Mouse (Mus musculus) frontal cortex, postnatal 36 days (tissue): ENCODE measurements around the gene Dnah9.

Source experiments
- DNase-seq, 2 experiments: peaks; one replicate each; pipeline ENCODE4 v3.0.0; 2022; ENCODE audit warnings: low spot score in 2 of 2

The Dnah9 gene

DNA sequence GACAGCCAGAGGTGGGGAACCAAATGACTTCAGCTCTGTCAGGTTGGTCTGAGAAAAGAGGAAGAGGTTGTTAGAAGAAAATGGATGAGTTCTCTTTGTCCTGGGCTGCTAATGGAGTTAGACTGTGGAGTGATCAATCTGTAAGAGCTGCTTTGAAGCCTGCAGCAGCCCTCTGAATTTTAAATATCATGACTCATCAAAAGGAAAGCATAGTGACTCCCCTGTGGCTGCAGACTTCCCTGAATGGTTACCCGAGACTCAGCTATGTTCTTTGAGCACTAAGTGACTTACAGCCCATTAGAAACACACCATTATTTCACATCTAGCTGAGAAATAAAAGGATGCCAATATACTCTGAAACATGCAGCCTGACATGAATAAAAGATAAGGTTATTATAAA lies 240.4 kb downstream of the Dnah9 start:
- DNase-seq: no peak

DNA sequence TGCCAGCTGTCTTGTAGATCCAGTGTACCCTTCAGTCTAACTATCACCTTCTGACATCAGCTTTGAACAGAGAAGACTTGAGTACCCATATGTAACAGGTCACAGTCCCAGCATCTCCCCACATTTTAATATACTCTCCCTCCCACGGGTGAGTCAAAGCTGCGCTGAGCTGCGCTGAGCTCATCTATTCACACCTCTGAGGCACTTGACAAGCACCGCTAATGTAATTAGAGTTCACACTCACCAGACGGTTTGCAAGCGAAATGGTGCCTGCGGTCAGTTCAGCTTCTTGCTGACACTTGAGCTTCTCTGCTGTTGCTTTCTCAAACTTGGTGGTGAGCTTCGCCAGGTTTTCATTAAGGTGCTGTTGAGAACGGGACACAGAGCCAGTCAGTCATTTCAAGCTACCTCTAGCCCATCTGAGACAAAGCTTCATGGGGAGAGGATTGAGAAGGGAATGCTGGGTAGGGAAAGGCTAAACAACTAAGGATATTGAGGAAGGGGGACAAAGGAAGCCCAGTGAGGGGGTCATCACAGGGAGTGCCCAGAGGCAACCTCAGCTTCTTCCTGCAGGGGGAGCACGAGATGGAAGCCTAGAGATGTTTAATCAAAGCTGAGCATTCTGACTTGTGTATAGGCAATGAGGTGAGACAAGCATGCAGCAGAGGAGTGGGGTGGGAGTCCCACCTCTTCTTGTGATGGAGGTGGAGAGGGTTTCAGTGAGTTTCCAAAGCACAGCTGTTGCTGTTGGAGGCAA lies 249.7 kb downstream of the Dnah9 start:
- DNase-seq: peak; percentile 9 to 13

DNA sequence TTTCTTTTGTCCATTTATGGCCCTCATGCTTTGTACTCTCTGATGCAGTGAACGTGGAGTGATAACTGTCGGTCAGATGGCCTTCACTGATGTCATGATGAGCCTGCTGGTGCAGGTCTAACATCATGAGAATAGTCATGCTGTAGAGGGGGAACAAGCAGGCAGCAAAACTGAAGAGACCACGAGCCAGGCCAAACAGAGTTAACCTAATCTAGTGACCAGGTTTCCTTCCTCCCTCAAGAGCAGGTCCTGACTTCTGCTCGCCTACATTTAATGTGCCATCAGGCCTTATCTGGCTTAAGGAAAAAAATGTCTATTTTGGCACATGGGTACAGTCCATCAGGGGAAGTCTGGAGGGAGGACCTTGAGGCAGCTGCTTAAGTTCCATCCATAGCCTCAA lies 259.2 kb downstream of the Dnah9 start:
- DNase-seq: no peak

DNA sequence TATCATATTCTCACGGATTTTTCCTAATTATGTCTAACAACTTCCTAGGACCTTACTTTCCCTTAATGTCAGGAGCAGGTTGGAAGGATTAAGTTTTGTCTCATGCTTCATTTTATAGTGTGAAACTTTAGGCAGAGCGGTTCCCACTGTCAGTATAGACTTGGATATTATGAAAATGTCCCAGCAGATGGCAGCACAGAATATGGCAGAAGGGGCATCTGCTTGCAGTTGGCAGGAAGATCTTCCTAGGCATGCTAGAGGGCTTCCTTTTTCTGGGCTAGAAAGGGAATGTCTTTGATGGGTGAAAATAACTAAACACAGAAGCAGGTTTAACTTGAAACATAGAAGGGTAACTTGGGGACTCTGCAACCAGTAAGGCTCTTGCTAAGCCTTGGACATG lies 262.9 kb downstream of the Dnah9 start:
- DNase-seq: peak; percentile 25 to 64

DNA sequence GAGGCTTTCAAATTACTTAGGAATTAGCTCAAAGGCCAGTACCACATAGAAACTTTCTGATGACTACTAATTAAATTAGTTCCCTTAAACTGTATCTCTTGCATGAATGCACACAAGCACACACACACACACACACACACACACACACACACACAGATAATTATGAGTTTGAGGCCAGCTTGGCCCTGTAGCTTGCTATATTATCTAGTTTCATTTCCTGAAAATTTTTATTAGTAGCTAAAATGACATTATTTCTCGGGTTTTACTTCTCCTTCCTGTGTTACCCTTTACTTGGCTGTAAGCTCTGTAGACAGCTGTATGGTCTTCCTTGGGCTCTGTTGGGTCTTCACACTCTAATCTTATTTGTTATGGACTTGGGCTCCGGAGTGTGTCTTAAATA lies 264.4 kb downstream of the Dnah9 start:
- no peak for DNase-seq

DNA sequence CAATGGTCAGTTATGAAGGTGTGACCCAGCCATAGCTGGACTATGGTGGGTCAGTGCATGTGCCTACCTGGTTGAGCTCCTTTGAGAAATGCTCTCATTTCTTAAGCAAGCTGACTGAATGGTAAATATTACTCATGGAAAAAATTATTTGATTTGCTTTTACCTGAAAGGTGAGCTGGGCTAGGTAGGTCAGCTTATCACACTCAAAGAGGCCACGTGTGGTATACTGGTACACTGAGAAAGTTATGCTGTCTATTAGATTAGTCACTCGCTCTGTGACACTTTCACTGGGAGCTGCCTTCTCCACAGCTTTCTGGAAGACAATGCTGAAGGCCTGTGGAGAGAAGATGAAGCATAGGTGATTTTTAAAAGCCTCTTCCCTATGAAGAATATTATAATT lies 286.9 kb downstream of the Dnah9 start:
- DNase-seq: no peak

DNA sequence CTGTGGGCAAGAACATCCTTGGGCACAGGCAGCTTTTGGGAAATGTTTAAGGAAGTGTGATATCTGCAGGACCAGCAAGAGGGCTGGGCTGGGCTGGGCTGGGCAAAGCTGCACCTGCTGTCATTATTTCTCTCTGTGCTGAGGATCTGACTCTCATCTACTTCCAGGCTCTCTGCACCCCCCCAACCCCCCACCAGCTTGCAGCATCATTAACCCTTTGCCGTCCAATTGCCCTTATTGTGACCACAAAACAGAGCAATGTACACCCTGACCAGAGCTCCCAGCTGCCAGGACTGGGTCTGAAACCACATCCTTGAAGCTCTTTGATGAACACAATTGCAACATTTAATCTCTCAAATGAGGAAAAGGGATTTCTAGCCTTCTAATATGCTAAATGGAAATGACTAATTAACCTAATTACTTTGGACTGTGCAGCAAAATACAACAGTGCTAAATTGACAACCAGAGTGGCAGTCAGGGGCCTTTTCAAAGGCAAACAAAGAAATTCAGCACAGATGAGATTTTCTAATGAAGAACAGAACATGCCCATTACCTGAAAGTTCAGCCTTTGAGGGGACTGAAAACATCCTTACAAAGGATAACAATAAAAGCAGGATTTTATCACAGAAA lies 291.1 kb downstream of the Dnah9 start:
- no peak for DNase-seq

DNA sequence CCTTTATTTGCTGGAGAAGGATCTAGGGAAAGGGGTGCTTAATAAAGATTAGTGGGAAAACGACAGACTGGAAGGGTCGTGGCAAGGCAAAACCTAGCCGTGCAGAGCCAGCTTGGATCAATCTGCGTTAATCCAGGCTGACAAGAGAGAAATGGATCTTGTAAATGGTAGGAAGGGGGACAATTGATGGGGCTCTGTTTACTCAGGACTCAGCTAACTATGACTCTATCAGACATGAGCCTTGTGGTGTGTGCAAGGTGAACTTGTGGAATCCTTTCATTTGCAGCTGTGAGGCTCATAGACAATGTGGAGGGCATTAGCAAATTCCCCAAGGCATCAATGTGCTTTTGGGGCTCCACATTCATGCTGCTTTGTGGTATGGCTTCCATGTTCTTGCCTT lies 306.9 kb downstream of the Dnah9 start:
- DNase-seq: no peak

DNA sequence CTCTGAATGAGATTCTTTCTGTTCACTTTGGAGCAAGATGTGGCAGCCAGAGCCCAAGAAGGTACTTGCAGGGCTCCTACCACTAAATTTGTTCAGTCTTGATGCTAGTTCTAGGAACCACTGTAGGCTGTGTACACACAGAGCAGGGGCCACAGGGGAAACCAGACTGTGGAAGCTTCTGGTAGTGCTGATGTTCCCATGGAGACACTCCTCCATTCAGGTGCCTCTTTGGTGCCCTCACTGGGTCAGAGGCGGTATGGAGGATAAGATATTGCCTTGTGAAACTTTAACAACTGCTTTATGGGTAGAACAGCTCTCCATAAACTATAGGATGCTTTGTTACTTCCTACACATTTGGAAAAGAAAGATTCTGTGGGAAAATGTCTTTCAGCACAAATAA lies 316.3 kb downstream of the Dnah9 start:
- no peak for DNase-seq

DNA sequence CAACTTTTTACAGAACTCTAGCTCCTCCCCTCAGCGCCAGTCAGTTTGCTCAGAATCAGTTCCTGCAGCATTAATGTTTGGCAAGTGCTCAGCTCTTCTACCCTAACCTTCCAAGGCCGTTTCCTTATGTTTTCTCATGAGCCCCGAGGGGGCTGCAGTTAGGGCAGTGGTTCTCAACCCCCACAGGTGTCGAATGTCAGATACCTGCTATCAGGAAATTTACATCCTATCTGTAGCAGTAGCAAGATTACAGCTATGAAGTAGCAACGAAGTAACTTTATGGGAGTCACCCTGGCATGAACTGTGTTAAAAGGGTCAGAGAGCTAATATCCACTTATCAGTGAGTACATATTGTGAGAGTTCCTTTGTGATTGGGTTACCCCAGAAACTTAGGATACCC lies 321.9 kb downstream of the Dnah9 start:
- DNase-seq: no peak

DNA sequence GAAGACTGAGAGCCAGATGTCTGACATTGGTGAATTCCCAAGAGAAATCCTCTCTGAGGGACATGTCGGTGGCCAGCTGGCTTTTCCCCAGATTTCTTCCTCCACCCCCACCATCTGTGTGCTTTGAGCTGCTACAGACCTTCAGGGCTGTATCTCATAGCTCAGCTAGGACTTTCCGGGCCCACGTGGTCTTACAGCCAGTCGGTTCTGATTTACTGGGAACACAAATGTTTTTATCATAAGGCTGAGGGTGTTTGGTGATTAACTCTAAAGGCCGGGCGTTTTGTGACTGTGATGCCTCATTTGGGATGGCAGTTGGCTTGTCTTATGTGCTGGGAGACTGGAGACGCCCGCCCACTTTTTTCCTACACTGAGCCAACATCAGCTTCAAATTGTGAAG lies 329.4 kb downstream of the Dnah9 start:
- peak; percentile 45 to 50 for DNase-seq

DNA sequence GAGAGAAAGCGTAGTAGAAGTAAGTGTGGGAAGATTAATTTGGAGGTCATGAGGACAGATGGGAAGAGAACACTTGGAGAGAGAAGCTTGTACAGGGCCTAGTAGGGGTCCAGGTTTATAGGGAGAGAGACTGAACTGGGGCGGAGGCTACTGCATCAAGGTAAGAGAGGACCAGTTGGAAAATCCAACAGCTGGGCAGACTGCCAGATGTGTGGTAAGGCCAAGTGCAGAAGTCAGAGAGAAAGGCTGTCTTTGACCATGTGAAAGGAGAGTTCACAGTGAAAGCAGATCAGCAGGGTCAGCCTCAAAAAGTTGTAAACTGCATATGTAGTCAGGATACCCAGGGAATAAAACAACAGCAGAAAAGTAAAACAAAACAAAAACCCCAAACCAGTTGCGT lies 343.8 kb downstream of the Dnah9 start:
- no peak for DNase-seq

DNA sequence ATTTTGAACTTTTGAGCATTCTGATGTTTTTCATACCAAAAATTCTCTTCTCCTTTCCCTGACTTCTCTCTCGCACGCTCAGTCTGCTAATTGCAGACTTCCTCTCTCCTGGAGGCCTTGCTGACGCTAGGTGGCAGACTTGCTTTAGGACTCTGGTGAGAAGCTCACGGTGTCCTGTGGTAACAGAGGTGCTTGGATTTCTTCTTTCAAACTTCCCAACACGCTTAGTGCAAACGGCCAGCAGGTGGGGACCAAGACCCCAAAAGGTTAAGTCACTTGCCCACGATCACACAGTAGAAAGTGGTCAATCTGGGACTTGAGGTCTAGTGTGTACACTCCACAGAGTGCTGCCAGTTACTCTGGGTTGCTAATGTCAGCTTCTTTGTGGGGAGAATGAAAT lies 347.5 kb downstream of the Dnah9 start:
- DNase-seq: peak; percentile 62 to 70

DNA sequence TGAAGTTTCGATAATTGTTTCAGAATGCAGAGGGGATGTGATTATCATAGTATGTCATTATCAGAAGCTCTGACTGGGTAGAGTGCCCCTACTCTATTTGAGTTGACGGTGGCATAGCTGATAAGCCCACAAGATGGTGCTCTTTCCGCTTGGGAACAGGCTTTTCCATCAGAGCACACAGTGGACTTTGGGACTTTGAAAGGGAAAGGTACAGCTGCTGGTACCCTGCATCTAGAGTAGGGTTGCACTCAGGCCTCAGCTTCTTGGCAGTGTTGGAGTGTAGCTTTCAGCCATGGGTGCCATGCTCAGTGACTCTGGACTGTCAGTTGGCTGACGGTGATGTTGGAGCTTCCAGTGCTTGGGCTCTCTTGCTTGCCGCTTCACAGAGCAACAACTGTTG lies 348.1 kb downstream of the Dnah9 start:
- no peak for DNase-seq

DNA sequence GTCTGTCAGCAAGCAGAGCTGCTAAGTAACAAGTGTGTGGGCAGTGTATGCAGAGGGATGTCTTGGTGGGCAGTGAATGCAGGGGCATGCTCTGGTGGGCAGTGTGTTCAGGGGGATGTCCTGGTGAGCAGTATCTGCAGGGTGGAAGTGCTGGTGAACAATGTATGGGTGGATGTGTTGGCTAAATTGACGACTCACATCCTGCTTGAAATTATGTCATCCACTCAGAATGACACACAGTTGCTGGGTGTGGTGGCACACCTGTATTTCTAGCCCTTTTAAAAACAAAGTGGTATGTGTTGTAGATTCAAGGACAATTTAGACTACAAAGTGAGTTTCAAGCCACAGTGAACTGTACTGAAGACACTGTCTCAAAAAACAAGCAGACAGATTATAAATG lies 350.2 kb downstream of the Dnah9 start:
- no peak for DNase-seq

DNA sequence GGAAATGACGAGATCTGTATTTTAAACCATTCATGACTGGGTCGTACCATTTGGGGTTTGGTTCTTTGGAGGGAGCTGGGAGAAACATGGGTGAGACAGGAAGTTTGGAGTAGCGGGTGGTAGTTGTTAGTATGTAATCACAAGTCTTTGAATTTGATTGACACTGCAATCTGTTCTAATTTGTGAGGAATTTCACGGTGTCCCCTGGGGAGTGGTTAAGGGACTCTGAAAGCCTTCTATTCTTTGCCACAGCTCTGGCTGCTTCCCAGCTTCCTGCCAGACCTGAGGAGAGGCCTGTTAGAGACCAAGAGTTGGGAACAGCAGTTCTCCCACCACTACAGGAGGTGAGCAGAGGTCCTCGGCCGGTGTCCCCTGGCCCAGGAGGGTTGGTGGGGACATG lies 352.1 kb downstream of the Dnah9 start:
- DNase-seq: no peak

DNA sequence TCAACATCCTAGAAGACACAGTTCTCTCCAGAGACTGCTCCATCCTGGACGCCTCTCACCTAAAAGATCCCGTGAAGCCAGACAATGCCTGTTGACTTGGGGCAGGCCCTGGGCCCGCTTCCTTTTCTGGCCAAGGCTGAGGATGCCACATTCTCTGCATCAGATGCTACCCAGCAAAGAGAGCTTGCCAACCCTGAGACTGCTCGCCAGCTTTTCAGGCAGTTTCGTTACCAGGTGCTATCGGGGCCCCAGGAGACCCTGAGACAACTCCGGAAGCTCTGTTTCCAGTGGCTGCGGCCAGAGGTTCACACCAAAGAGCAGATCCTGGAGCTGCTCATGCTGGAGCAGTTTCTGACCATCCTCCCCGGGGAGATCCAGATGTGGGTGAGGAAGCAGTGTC lies 354.0 kb downstream of the Dnah9 start:
- DNase-seq: no peak

DNA sequence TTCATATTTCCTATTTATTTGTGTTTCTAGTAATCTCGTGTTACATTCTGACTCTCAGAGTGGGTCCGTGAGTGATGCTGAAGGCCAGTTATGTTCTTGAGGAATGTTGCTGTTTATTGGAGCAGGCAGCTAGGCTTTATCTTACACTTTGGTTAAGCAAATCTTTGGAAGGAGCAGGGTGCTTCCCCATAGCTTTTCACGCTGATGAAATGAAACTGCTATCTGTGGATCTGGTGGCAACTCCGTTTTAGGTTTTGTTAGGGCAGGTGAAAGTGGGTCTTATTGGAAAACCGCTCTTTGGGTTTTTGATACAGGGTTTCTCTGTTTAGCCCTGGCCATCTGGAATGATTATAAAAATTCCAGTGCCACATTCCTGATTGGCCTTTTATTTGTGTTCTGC lies 356.3 kb downstream of the Dnah9 start:
- DNase-seq: no peak

DNA sequence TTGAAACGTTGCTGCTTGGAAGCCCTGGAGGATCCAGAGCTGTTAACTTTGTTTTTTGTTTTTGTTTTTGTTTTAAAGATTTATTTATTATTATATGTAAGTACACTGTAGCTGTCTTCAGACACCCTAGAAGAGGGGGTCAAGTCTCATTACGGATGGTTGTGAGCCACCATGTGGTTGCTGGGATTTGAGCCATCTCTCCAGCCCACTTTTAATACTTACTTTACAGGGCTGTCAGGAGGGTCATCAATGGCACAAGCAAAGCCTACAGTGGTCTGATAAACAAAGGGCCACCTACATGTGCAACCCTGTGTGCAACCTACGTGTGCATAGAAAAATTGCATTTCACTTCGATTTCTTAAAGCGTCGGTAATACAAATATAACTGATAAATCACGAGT lies 360.8 kb downstream of the Dnah9 start:
- DNase-seq: no peak

DNA sequence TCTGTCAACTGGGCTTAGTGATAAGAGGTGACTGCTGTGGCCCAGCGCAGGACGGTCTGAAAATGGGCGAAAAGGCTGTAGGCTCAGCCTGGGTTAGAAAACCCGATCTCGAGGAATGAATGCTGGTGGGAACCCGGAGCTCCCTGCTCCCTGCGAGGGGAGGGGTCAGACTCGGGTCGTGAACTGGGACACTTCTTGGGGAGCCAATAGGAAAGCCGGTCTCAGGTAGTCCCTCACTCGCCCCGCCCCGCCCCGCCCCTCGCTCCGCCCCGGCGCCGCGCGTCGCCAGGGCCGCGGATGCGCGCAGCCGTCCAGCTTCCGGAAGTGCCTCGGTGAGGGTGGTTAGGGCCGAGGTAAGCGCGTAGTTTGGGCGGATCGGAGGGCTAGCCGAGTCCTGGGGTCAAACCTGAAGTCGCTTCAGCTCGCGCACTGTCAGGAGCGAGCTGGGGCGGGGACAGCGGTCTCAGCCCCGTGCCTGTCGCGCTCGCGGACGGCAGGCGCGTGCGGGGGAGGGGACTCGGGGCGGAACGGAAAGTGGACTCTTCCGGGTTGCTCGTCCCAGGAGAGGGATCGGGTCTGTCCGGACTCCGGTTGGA lies 361.3 kb downstream of the Dnah9 start, which contains the start of gene Zkscan6:
Gene Zkscan6, plus strand, starts transcription at position 267 of the 596 bp plus-strand sequence.
- DNase-seq: peak; percentile 79 to 83

DNA sequence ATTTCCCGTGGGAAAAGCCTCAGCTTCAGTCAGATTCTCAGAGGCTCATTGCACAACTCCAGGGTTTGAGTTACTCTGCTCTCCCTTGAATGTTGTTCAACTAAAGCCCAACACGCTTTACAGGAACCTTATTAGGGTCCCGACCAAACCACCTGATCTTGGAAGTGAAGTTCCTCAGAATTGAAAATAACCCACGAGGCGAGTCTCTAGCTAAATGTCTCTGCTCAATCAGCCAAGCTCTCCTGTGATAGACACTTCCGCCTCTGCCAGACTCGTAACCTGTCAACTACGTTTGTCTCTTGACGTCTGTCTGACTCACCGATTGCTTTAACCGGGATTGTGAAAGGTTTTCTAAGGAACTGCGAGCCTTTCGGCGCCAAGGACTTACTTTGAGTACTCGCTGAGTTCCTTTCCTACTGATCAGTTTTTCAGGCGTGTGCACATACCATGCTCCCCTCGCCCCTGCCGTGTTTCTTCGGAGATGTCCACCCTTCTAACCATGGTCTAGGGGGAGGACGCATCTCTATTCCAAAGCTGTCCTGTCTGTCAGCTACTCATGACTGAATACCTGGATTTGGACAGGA lies 361.9 kb downstream of the Dnah9 start:
- DNase-seq: peak; percentile 27 to 41

DNA sequence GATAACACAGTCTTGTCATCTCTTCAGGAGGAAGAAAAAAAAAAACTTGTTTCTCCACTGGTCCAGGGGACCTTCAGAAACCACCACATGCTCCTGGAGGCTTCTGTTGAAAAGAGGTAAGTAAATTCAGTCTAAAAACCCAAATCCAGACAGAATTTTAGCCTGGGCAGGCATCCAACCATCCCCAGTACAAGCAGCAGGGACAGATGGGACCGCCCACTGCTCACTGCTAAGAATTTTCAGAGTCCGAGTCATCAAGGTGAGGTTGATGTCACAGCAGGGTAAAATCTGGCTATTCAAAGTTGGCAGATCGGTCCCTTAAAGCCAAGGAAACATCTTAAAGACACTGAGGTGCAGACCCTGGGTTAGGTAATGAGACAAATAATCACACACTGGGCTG lies 366.5 kb downstream of the Dnah9 start:
- DNase-seq: peak; percentile 84 to 92

DNA sequence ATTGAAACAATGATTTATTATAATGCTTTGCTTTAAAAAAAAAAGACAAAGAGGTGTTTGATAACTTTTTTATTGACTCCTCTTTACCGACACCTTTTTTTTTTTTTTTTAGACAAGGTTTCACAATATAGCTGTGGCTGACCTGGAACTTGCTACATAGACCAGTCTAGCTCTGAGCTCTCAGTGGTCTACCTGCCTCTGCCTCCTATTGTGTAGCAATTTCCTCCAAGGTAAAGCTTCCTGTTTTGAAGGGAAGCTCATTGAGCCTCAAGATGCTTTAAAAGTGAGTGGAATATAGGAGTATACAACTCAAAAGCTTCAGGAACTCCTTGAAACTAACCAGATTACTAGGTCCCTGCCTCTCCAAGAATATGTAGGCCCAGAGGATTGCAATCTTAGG lies 372.5 kb downstream of the Dnah9 start:
- no peak for DNase-seq
